Mouse (Mus musculus) lung, postnatal 0 days (tissue): ENCODE data around the gene Rpl13a. TPM values are rescaled to one million over a fixed set of nuclear protein-coding genes. Genes with fewer than 3 reads are reported as not detected.

ENCODE experiments used
- ATAC-seq: fragments of 200-750 bp; cut with Nextera tagmentation; 2 replicates; pipeline ENCODE4 v1.8.0; 2017; ENCODE audit warnings: moderate library complexity
- DNase-seq: peaks from one replicate; pipeline ENCODE4 v3.0.0-alpha.2; 2016; ENCODE audit warnings: low spot score
- H3K27ac ChIP-seq: fragments of 300-500 bp; sonication (generic); 2 replicates; pipeline ENCODE4 v1.5.1; 2014; ENCODE audit warnings: antibody characterized with exemption, mild to moderate bottlenecking, low read length, mixed read lengths
- H3K27me3 ChIP-seq: fragments of 300-500 bp; sonication (generic); replicated peaks from 2 replicates; pipeline ENCODE4 v1.6.1; 2014; ENCODE audit warnings: low read length, mixed read lengths; ENCODE audit not compliant: insufficient read depth
- H3K36me3 ChIP-seq: fragments of 300-500 bp; sonication (generic); 2 replicates; pipeline ENCODE4 v1.6.1; 2014; ENCODE audit warnings: low read length, mixed read lengths; ENCODE audit not compliant: insufficient read depth
- H3K4me1 ChIP-seq: fragments of 300-500 bp; sonication (generic); 2 replicates; pipeline ENCODE4 v1.6.1; 2014; ENCODE audit warnings: antibody characterized with exemption, low read depth, low read length, mixed read lengths; ENCODE audit not compliant: insufficient read depth
- H3K4me2 ChIP-seq: fragments of 300-500 bp; sonication (generic); replicated peaks from 2 replicates; pipeline ENCODE4 v1.6.1; 2014; ENCODE audit warnings: low read depth, mild to moderate bottlenecking, low read length, moderate library complexity, mixed read lengths
- H3K4me3 ChIP-seq: fragments of 300-500 bp; sonication (generic); 2 replicates; pipeline ENCODE4 v1.5.1; 2014; ENCODE audit warnings: low read depth, low read length
- H3K9ac ChIP-seq: fragments of 300-500 bp; sonication (generic); replicated peaks from 2 replicates; pipeline ENCODE4 v1.6.1; 2014; ENCODE audit warnings: low read depth, mild to moderate bottlenecking
- H3K9me3 ChIP-seq: fragments of 300-500 bp; sonication (generic); 2 replicates; pipeline ENCODE4 v1.6.1; 2016; ENCODE audit warnings: low read length, mixed read lengths
- CTCF ChIP-seq: IDR thresholded peaks from 2 replicates; pipeline ENCODE4 v1.5.1; 2016; ENCODE audit warnings: antibody characterized with exemption, mild to moderate bottlenecking
- EP300 ChIP-seq: IDR thresholded peaks from 2 replicates; pipeline ENCODE4 v1.6.1; 2016; ENCODE audit warnings: antibody characterized with exemption, mild to moderate bottlenecking, control low read depth
- WGBS: fragments of 180-500 bp; shearing (Covaris S2); extraction: QIAGEN DNeasy Blood & Tissue Kit; methylation state at CpG from one replicate; pipeline ENCODE4 v1.1.7; 2014; 5-methylcytosine and 5-hydroxymethylcytosine counted together
- polyA plus RNA-seq: library from polyadenylated mRNA; unstranded; fragments of >200 nt; fragmentation: Nextera tagmentation; extraction: Ambion mirVana; gene quantifications from 2 replicates; pipeline ENCODE4 v1.2.1, GENCODE M21; 2015

Gene Rpl13a
- polyA plus RNA-seq, 1 experiment from 2014 or later = 1,148 TPM

DNA sequence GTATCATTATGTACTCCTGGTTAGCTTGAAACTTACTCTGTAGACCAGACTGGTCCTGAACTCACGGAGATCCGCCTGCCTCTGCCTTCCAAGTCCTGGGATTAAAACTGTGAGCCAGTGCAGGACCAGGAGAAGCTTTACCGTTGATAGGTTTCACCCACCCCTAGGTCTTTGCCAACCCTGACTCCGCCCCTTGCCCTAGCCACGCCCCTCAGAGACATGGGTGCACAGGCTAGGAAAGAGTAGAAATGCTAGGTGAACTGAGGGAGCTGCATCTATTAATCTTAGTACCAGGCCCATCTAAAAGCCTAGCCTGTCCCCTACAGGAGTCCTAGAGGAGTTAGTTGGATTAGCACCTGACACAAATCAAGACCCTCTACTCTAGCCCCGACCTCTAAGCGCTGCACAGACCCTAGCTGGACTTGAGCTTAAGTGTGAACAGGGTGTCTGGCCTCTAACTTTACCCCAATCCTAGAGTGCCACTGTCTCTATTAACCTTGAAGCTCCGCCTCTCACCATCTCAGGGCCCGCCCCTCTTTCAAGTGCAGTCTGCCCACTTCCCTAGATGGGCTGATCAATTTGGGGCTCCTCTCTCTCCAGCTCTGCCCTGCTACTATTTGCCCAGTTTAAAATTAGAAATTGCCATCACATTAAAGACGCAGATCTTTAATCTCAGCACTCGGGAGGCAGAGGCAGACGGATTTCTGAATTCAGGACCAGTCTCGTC is 38.1 kb downstream of the Rpl13a start:
- no peak overlapping the region for H3K4me3 ChIP-seq

DNA sequence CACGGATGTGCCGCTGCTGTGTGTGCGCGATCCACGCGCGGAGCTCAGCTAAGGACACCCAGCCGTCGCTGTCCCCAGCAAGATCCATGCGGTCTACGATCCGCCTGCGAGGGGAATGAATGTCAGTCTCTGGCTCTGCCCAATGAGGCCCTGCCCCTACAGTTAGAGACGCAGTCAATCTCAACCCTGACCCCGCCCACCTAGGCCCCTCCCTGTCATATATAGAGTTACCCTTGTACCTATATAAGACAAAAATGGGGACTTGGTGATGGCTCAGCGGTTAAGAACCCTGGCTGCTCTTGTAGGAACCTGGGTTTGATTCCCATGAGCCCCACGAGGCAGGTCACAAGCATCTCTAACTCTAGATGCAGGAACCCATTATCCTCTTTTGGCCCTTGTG is 40.0 kb downstream of the Rpl13a start:
- no peaks in the 10 kb centered on the region for H3K36me3 ChIP-seq

More for the DNA sequence above, 38.1 kb downstream of the Rpl13a start:
- Histone ChIP-seq H3K27ac (peak overlapping the region; percentile 51; the same call in 1 of the 2 replicates), H3K9ac (no peak overlapping the region), H3K4me2 (no peak overlapping the region; the same call in 1 of the 2 replicates), H3K9me3 (no peaks in the 10 kb centered on the region), H3K36me3 (no peaks in the 10 kb centered on the region), H3K27me3 (no peaks in the 10 kb centered on the region), H3K4me1 (no peaks in the 10 kb centered on the region)
- DNase-seq = no peak
- 74% methylated on average over 13 of the region's 13 CpGs for WGBS
- ATAC-seq = no peak
- no peak for TF ChIP-seq EP300
- TF ChIP-seq CTCF = no peak

DNA sequence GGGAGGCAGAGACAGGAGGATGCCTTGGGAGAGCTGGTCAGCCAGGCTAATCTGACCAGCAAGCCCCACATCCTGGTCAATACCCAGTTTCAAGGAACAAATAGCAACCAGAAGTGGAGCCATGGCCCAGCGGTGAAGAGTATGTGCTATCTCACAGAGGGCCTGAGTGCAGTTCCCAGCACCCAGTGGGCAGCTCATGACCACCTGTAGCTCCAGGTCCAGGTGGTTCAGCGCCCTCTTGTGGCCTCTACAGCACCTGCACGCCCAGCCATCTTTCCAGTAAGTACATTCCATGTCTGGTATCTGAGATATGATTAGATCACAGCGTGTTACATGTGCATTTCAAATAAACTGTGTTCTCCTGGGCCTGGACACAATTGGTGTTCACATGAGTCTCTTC is 42.5 kb downstream of the Rpl13a start:
- H3K27me3 ChIP-seq = no peaks in the 10 kb centered on the region
- no peaks in the 10 kb centered on the region for H3K4me1 ChIP-seq
- H3K4me3 ChIP-seq = no peak overlapping the region
- no peak for DNase-seq
- H3K9ac ChIP-seq = no peak overlapping the region
- no peak overlapping the region for H3K4me2 ChIP-seq
- peak; percentile 45 for TF ChIP-seq CTCF
- TF ChIP-seq EP300 = no peak
- no peaks in the 10 kb centered on the region for H3K9me3 ChIP-seq
- H3K36me3 ChIP-seq = no peaks in the 10 kb centered on the region
- no peak for ATAC-seq
- 81% methylated on average over 4 of the region's 4 CpGs for WGBS
- no peak overlapping the region for H3K27ac ChIP-seq

More for the DNA sequence above, 40.0 kb downstream of the Rpl13a start:
- no peak overlapping the region for H3K27ac ChIP-seq
- TF ChIP-seq CTCF (no peak), EP300 (no peak)
- H3K9ac ChIP-seq = no peak overlapping the region
- H3K4me1 ChIP-seq = no peaks in the 10 kb centered on the region
- DNase-seq (no peak), ATAC-seq (no peak)
- WGBS = 94% methylated on average over 17 of the region's 17 CpGs
- H3K4me2 ChIP-seq = no peak overlapping the region
- H3K4me3 ChIP-seq = no peak overlapping the region
- H3K9me3 ChIP-seq = no peaks in the 10 kb centered on the region
- H3K27me3 ChIP-seq = no peaks in the 10 kb centered on the region

DNA sequence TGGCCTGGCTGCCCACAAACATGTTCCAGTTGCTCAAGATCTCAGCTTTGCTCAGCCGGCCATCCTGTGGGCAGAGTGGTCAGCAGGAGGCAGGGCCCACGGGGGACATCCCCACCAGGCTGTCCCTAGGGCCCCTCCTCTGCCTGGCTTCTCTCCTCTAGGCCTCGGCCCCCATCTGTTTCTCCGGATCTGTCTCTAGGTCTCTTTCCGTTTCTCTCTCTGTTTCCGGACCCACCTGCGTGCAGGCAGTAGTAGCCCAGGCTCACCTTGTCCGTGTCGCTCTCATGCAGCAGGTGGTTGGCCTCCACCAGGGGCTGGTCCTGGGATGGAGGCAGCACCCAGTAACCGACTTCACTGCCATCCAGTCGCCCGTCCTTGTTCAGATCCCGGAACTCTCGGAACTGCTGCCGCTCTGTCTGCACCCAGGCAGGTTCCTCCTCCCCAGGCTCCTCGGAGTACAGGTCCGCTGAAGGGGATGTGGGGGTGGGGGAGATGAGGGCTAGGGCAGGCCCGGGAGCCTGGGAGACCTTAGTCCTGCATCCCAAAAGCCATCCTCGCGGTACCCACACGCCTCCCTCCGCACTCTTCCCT is 45.2 kb downstream of the Rpl13a start:
- Histone ChIP-seq H3K4me2 (no peak overlapping the region), H3K4me1 (no peaks in the 10 kb centered on the region), H3K36me3 (no peaks in the 10 kb centered on the region; the same call in 1 of the 2 replicates), H3K27ac (peak overlapping the region; percentile 58; the same call in 1 of the 2 replicates), H3K4me3 (no peak overlapping the region), H3K27me3 (no peaks in the 10 kb centered on the region), H3K9ac (no peak overlapping the region), H3K9me3 (no peaks in the 10 kb centered on the region)
- no peak for DNase-seq
- WGBS = 79% methylated on average over 22 of the region's 22 CpGs
- TF ChIP-seq EP300 (no peak), CTCF (no peak)
- no peak for ATAC-seq

GRCm38 (mm10) chr7:45082401-45083299 is 45.9 kb downstream of the Rpl13a start:
- Histone ChIP-seq H3K9ac (no peak overlapping the region), H3K4me1 (no peaks in the 10 kb centered on the region), H3K4me2 (0 out of 2 replicates have a peak overlapping the region, but pooled peaks have one; percentile 2), H3K27ac (peak overlapping the region; percentile 58), H3K4me3 (no peak overlapping the region), H3K9me3 (no peaks in the 10 kb centered on the region), H3K36me3 (peaks cover 2% of the 10 kb centered on the region; the same call in 1 of the 2 replicates), H3K27me3 (no peaks in the 10 kb centered on the region)
- TF ChIP-seq CTCF (peak; percentile 41), EP300 (peak; percentile 45; the same call in 1 of the 2 replicates)
- ATAC-seq = peak; percentile 56
- WGBS = 56% methylated on average over 25 of the region's 25 CpGs
- DNase-seq = peak; percentile 70

GRCm38 (mm10) chr7:45081016-45081415 is 47.5 kb downstream of the Rpl13a start:
- Histone ChIP-seq H3K27me3 (no peaks in the 10 kb centered on the region), H3K36me3 (peaks cover 15% of the 10 kb centered on the region), H3K27ac (no peak overlapping the region), H3K9me3 (no peaks in the 10 kb centered on the region), H3K4me1 (no peaks in the 10 kb centered on the region), H3K9ac (no peak overlapping the region), H3K4me3 (no peak overlapping the region), H3K4me2 (no peak overlapping the region)
- 52% methylated on average over 5 of the region's 5 CpGs for WGBS
- DNase-seq (no peak), ATAC-seq (no peak)
- TF ChIP-seq CTCF = no peak
- TF ChIP-seq EP300 = no peak
